Mouse (Mus musculus): Measurements from ENCODE around the gene Lag3. TPM values are rescaled to one million over a fixed set of nuclear protein-coding genes. Genes with fewer than 3 reads are reported as not detected.

Gene Lag3
- polyA plus RNA-seq, 1 experiment, result 1.5 TPM

- 88% methylated on average over 6 of the region's 6 CpGs for WGBS
- H3K4me3 ChIP-seq (replicated peaks; ENCODE audit: insufficient read depth, low read depth, low read length), result no peak overlapping the region
- TF ChIP-seq CTCF (IDR thresholded peaks at IDR 0.05; ENCODE audit: borderline replicate concordance, insufficient read depth, low read depth, low read length) (no peak), POLR2A (IDR thresholded peaks at IDR 0.05; ENCODE audit: borderline replicate concordance, insufficient read depth, low read length) (no peak)
- H3K27me3 ChIP-seq (ENCODE audit: control insufficient read depth, insufficient read depth, low read length), result no peaks in the 10 kb centered on the region
- DNase-seq, result no peak
- peaks cover 9% of the 10 kb centered on the region for H3K4me1 ChIP-seq (ENCODE audit: control insufficient read depth, insufficient read depth, low read length)
- no peak overlapping the region for H3K27ac ChIP-seq (ENCODE audit: insufficient read depth, low read length)
These were observed 22.9 kb downstream of the Lag3 start for GRCm38 (mm10) chr6:124888555-124889125.

DNA sequence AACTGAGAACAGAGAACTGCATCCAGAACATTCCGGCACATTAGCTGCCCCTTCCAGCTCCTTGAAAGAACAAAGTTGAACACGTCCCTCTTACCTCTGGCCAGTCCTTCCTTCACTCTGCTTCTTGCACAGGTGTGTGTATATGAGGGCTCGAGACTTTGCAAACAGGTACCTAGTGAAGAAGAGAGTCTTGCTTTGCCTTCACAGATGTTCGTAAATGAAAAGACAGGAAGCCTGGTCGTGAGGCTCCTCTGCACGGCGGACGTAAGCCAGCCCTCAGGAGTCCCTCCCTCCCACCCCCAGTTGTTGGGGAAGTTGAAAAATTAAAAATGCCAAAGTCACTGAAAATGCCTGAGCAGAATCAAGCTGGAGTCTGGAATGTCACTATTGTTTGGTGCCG is 23.5 kb downstream of the Lag3 start, which contains the start of gene Cd4:
TSS of gene Cd4 (minus strand) at position 236 of the 400 bp plus-strand sequence.
- TF ChIP-seq POLR2A (IDR thresholded peaks at IDR 0.05; ENCODE audit: borderline replicate concordance, insufficient read depth, low read length), result no peak
- TF ChIP-seq CTCF (IDR thresholded peaks at IDR 0.05; ENCODE audit: borderline replicate concordance, insufficient read depth, low read depth, low read length), result no peak
- no peak within 1 kb of the TSS for H3K4me3 ChIP-seq (replicated peaks; ENCODE audit: insufficient read depth, low read depth, low read length)
- H3K27ac ChIP-seq (ENCODE audit: insufficient read depth, low read length), result no peak within 1 kb of the TSS
- DNase-seq, result no peak
- WGBS, result 93% methylated on average over 9 of the region's 9 CpGs
- peaks cover 9% of the 10 kb centered on the region for H3K4me1 ChIP-seq (ENCODE audit: control insufficient read depth, insufficient read depth, low read length)
- H3K27me3 ChIP-seq (ENCODE audit: control insufficient read depth, insufficient read depth, low read length), result no peaks in the 10 kb centered on the region

DNA sequence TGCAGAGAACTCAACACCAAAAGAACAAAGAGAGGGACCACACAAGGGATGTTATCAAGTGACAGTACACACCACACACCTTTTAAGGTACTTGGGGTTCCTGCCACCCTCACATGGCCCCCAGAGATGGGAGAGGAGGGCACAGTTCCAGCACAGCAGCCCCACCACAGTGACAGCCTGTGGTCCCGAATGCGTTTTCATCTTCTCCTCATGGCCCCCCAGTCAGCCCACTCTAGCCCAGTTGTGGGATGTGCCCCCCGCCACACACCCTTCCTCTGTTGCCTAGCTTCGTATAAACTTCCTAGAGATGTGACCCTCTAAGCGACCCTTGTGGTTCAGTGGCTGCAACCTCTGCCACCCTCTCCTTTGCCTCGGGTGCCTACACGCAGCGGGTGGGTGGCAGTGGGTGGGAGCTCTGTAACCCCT is 25.5 kb downstream of the Lag3 start:
- TF ChIP-seq CTCF (IDR thresholded peaks at IDR 0.05; ENCODE audit: borderline replicate concordance, insufficient read depth, low read depth, low read length) (no peak), POLR2A (IDR thresholded peaks at IDR 0.05; ENCODE audit: borderline replicate concordance, insufficient read depth, low read length) (no peak)
- no peaks in the 10 kb centered on the region for H3K27me3 ChIP-seq (ENCODE audit: control insufficient read depth, insufficient read depth, low read length)
- H3K4me3 ChIP-seq (replicated peaks; ENCODE audit: insufficient read depth, low read depth, low read length), result no peak overlapping the region
- H3K4me1 ChIP-seq (ENCODE audit: control insufficient read depth, insufficient read depth, low read length), result peaks cover 9% of the 10 kb centered on the region
- DNase-seq, result no peak
- H3K27ac ChIP-seq (ENCODE audit: insufficient read depth, low read length), result no peak overlapping the region
- WGBS, result 98% methylated on average over 8 of the region's 8 CpGs

- 15% methylated on average over 10 of the region's 10 CpGs for WGBS
- Histone ChIP-seq H3K4me3 (replicated peaks; ENCODE audit: insufficient read depth, low read depth, low read length) (no peak overlapping the region), H3K27me3 (ENCODE audit: control insufficient read depth, insufficient read depth, low read length) (no peaks in the 10 kb centered on the region), H3K27ac (ENCODE audit: insufficient read depth, low read length) (no peak overlapping the region; the same call in 1 of the 2 replicates), H3K4me1 (ENCODE audit: control insufficient read depth, insufficient read depth, low read length) (peaks cover 9% of the 10 kb centered on the region)
- peak; percentile 88 for DNase-seq
- TF ChIP-seq CTCF (IDR thresholded peaks at IDR 0.05; ENCODE audit: borderline replicate concordance, insufficient read depth, low read depth, low read length) (no peak), POLR2A (IDR thresholded peaks at IDR 0.05; ENCODE audit: borderline replicate concordance, insufficient read depth, low read length) (no peak)
These were observed 26.6 kb downstream of the Lag3 start for GRCm38 (mm10) chr6:124884714-124885500.

GRCm38 (mm10) chr6:124883351-124883750 is 28.2 kb downstream of the Lag3 start:
- TF ChIP-seq POLR2A (IDR thresholded peaks at IDR 0.05; ENCODE audit: borderline replicate concordance, insufficient read depth, low read length) (no peak), CTCF (IDR thresholded peaks at IDR 0.05; ENCODE audit: borderline replicate concordance, insufficient read depth, low read depth, low read length) (no peak)
- peaks cover 9% of the 10 kb centered on the region for H3K4me1 ChIP-seq (ENCODE audit: control insufficient read depth, insufficient read depth, low read length)
- WGBS, result 75% methylated on average over 10 of the region's 10 CpGs

GRCm38 (mm10) chr6:124881821-124882220 is 29.7 kb downstream of the Lag3 start:
- DNase-seq, result no peak
- no peak overlapping the region for H3K4me3 ChIP-seq (replicated peaks; ENCODE audit: insufficient read depth, low read depth, low read length)
- no peak for TF ChIP-seq CTCF (IDR thresholded peaks at IDR 0.05; ENCODE audit: borderline replicate concordance, insufficient read depth, low read depth, low read length)
- no peak for TF ChIP-seq POLR2A (IDR thresholded peaks at IDR 0.05; ENCODE audit: borderline replicate concordance, insufficient read depth, low read length)
- H3K27ac ChIP-seq (ENCODE audit: insufficient read depth, low read length), result no peak overlapping the region
- H3K4me1 ChIP-seq (ENCODE audit: control insufficient read depth, insufficient read depth, low read length), result peaks cover 9% of the 10 kb centered on the region
- H3K27me3 ChIP-seq (ENCODE audit: control insufficient read depth, insufficient read depth, low read length), result no peaks in the 10 kb centered on the region
- WGBS, result 72% methylated on average over 9 of the region's 9 CpGs

More at GRCm38 (mm10) chr6:124883351-124883750, 28.2 kb downstream of the Lag3 start:
- Histone ChIP-seq H3K4me3 (replicated peaks; ENCODE audit: insufficient read depth, low read depth, low read length) (no peak overlapping the region), H3K27ac (ENCODE audit: insufficient read depth, low read length) (no peak overlapping the region), H3K27me3 (ENCODE audit: control insufficient read depth, insufficient read depth, low read length) (no peaks in the 10 kb centered on the region)
- DNase-seq, result no peak

GRCm38 (mm10) chr6:124879390-124879789 is 32.1 kb downstream of the Lag3 start:
- Histone ChIP-seq H3K4me3 (replicated peaks; ENCODE audit: insufficient read depth, low read depth, low read length) (no peak overlapping the region), H3K27ac (ENCODE audit: insufficient read depth, low read length) (no peak overlapping the region), H3K27me3 (ENCODE audit: control insufficient read depth, insufficient read depth, low read length) (no peaks in the 10 kb centered on the region), H3K4me1 (ENCODE audit: control insufficient read depth, insufficient read depth, low read length) (no peaks in the 10 kb centered on the region)
- TF ChIP-seq POLR2A (IDR thresholded peaks at IDR 0.05; ENCODE audit: borderline replicate concordance, insufficient read depth, low read length) (no peak), CTCF (IDR thresholded peaks at IDR 0.05; ENCODE audit: borderline replicate concordance, insufficient read depth, low read depth, low read length) (no peak)
- 64% methylated on average over 6 of the region's 6 CpGs for WGBS
- DNase-seq, result no peak

GRCm38 (mm10) chr6:124874348-124874747 is 37.2 kb downstream of the Lag3 start:
- Histone ChIP-seq H3K27me3 (ENCODE audit: control insufficient read depth, insufficient read depth, low read length) (no peaks in the 10 kb centered on the region), H3K27ac (ENCODE audit: insufficient read depth, low read length) (no peak overlapping the region), H3K4me1 (ENCODE audit: control insufficient read depth, insufficient read depth, low read length) (no peaks in the 10 kb centered on the region), H3K4me3 (replicated peaks; ENCODE audit: insufficient read depth, low read depth, low read length) (no peak overlapping the region)
- TF ChIP-seq POLR2A (IDR thresholded peaks at IDR 0.05; ENCODE audit: borderline replicate concordance, insufficient read depth, low read length) (no peak), CTCF (IDR thresholded peaks at IDR 0.05; ENCODE audit: borderline replicate concordance, insufficient read depth, low read depth, low read length) (no peak)
- 62% methylated on average over 2 of the region's 3 CpGs for WGBS
- no peak for DNase-seq

All from cerebellum, adult 2 months (tissue).